Mouse (Mus musculus): ENCODE measurements around the gene Bid. TPM values are rescaled to one million over a fixed set of nuclear protein-coding genes. Genes with fewer than 3 reads are reported as not detected.
"Not testable (repeated sequence)": the region's sequence is repeated elsewhere in the genome, so short reads cannot be mapped to it uniquely, and the experiment has no call there.

Gene Bid
- polyA plus RNA-seq, 1 experiment from 2014 or later, result 48.2 TPM

GRCm38 (mm10) chr6:120929421-120929820 is 12.8 kb upstream of the Bid start:
- DNase-seq (ENCODE audit: low spot score), result no peak
- no peaks in the 10 kb centered on the region for H3K9me3 ChIP-seq (ENCODE audit: control insufficient read depth, low read length)
- no peak overlapping the region for H3K4me3 ChIP-seq (ENCODE audit: low read depth, low read length)
- no peak overlapping the region for H3K9ac ChIP-seq (ENCODE audit: low read depth, low read length)
- peaks cover 10% of the 10 kb centered on the region for H3K36me3 ChIP-seq (ENCODE audit: control insufficient read depth, insufficient read depth, low read length)
- H3K27me3 ChIP-seq (replicated peaks; ENCODE audit: control insufficient read depth, insufficient read depth, low read length), result no peaks in the 10 kb centered on the region
- 76% methylated on average over 1 of the region's 1 CpGs for WGBS
- H3K4me2 ChIP-seq, result no peak overlapping the region
- no peak for ATAC-seq (replicated peaks; ENCODE audit: low FRiP score)
- no peak overlapping the region for H3K27ac ChIP-seq (ENCODE audit: low read depth, low read length)
- H3K4me1 ChIP-seq (replicated peaks; ENCODE audit: control insufficient read depth, insufficient read depth, low read length), result peaks cover 12% of the 10 kb centered on the region

- H3K27ac ChIP-seq (ENCODE audit: low read depth, low read length), result no peak overlapping the region
- WGBS, result 88% methylated on average over 3 of the region's 3 CpGs
- DNase-seq (ENCODE audit: low spot score) (no peak), ATAC-seq (replicated peaks; ENCODE audit: low FRiP score) (no peak)
- peaks cover 9% of the 10 kb centered on the region for H3K4me1 ChIP-seq (replicated peaks; ENCODE audit: control insufficient read depth, insufficient read depth, low read length)
- no peaks in the 10 kb centered on the region for H3K9me3 ChIP-seq (ENCODE audit: control insufficient read depth, low read length)
- no peak overlapping the region for H3K4me2 ChIP-seq
- no peak overlapping the region for H3K4me3 ChIP-seq (ENCODE audit: low read depth, low read length)
- H3K36me3 ChIP-seq (ENCODE audit: control insufficient read depth, insufficient read depth, low read length), result peaks cover 3% of the 10 kb centered on the region
- no peak overlapping the region for H3K9ac ChIP-seq (ENCODE audit: low read depth, low read length)
- no peaks in the 10 kb centered on the region for H3K27me3 ChIP-seq (replicated peaks; ENCODE audit: control insufficient read depth, insufficient read depth, low read length)
Measured at GRCm38 (mm10) chr6:120927765-120928164, 11.1 kb upstream of the Bid start.

GRCm38 (mm10) chr6:120926880-120927279 is 10.2 kb upstream of the Bid start:
- no peaks in the 10 kb centered on the region for H3K27me3 ChIP-seq (replicated peaks; ENCODE audit: control insufficient read depth, insufficient read depth, low read length)
- no peak for DNase-seq (ENCODE audit: low spot score)
- H3K4me2 ChIP-seq, result no peak overlapping the region
- H3K4me3 ChIP-seq (ENCODE audit: low read depth, low read length), result no peak overlapping the region
- no peaks in the 10 kb centered on the region for H3K9me3 ChIP-seq (ENCODE audit: control insufficient read depth, low read length)
- H3K36me3 ChIP-seq (ENCODE audit: control insufficient read depth, insufficient read depth, low read length), result no peaks in the 10 kb centered on the region; the same call in 1 of the 2 replicates
- H3K9ac ChIP-seq (ENCODE audit: low read depth, low read length), result no peak overlapping the region
- ATAC-seq (replicated peaks; ENCODE audit: low FRiP score), result no peak
- H3K27ac ChIP-seq (ENCODE audit: low read depth, low read length), result no peak overlapping the region
- H3K4me1 ChIP-seq (replicated peaks; ENCODE audit: control insufficient read depth, insufficient read depth, low read length), result peaks cover 7% of the 10 kb centered on the region
- WGBS, result 61% methylated on average over 2 of the region's 2 CpGs

- H3K9ac ChIP-seq (ENCODE audit: low read depth, low read length); H3K4me1 ChIP-seq (replicated peaks; ENCODE audit: control insufficient read depth, insufficient read depth, low read length); H3K4me2 ChIP-seq; H3K4me3 ChIP-seq (ENCODE audit: low read depth, low read length); H3K36me3 ChIP-seq (ENCODE audit: control insufficient read depth, insufficient read depth, low read length); H3K27ac ChIP-seq (ENCODE audit: low read depth, low read length); H3K9me3 ChIP-seq (ENCODE audit: control insufficient read depth, low read length); DNase-seq (ENCODE audit: low spot score); H3K27me3 ChIP-seq (replicated peaks; ENCODE audit: control insufficient read depth, insufficient read depth, low read length): not testable (repeated sequence)
- 74% methylated on average over 2 of the region's 2 CpGs for WGBS
- peak; percentile 72 for ATAC-seq (replicated peaks; ENCODE audit: low FRiP score)
Measured at GRCm38 (mm10) chr6:120924791-120925321, 8.2 kb upstream of the Bid start.

- no peak for ATAC-seq (replicated peaks; ENCODE audit: low FRiP score)
- 59% methylated on average over 3 of the region's 3 CpGs for WGBS
- DNase-seq (ENCODE audit: low spot score), result no peak
- Histone ChIP-seq H3K9me3 (ENCODE audit: control insufficient read depth, low read length) (no peaks in the 10 kb centered on the region), H3K27me3 (replicated peaks; ENCODE audit: control insufficient read depth, insufficient read depth, low read length) (no peaks in the 10 kb centered on the region), H3K9ac (ENCODE audit: low read depth, low read length) (no peak overlapping the region), H3K27ac (ENCODE audit: low read depth, low read length) (no peak overlapping the region), H3K4me3 (ENCODE audit: low read depth, low read length) (no peak overlapping the region), H3K4me1 (replicated peaks; ENCODE audit: control insufficient read depth, insufficient read depth, low read length) (peaks cover 31% of the 10 kb centered on the region), H3K4me2 (no peak overlapping the region), H3K36me3 (ENCODE audit: control insufficient read depth, insufficient read depth, low read length) (no peaks in the 10 kb centered on the region)
Measured at GRCm38 (mm10) chr6:120917975-120918374, 1.3 kb upstream of the Bid start.

- not testable (repeated sequence) for H3K36me3 ChIP-seq (ENCODE audit: control insufficient read depth, insufficient read depth, low read length); H3K27me3 ChIP-seq (replicated peaks; ENCODE audit: control insufficient read depth, insufficient read depth, low read length); H3K9me3 ChIP-seq (ENCODE audit: control insufficient read depth, low read length); DNase-seq (ENCODE audit: low spot score)
- H3K27ac ChIP-seq (ENCODE audit: low read depth, low read length), result peak overlapping the region; percentile 21; the same call in 1 of the 2 replicates
- H3K9ac ChIP-seq (ENCODE audit: low read depth, low read length), result peak overlapping the region; percentile 74
- WGBS, result 25% methylated on average over 10 of the region's 14 CpGs
- ATAC-seq (replicated peaks; ENCODE audit: low FRiP score), result peak; percentile 2
- peak overlapping the region; percentile 98 for H3K4me2 ChIP-seq
- H3K4me3 ChIP-seq (ENCODE audit: low read depth, low read length), result peak overlapping the region; percentile 84
- H3K4me1 ChIP-seq (replicated peaks; ENCODE audit: control insufficient read depth, insufficient read depth, low read length), result peaks cover 36% of the 10 kb centered on the region
Measured at GRCm38 (mm10) chr6:120916972-120917881, 574 bp upstream of the Bid start.

GRCm38 (mm10) chr6:120915649-120915975 is 1.0 kb downstream of the Bid start:
- ATAC-seq (replicated peaks; ENCODE audit: low FRiP score), result peak; percentile 16
- peak overlapping the region; percentile 98 for H3K4me2 ChIP-seq
- 10% methylated on average over 2 of the region's 2 CpGs for WGBS

GRCm38 (mm10) chr6:120914911-120915648 is 1.6 kb downstream of the Bid start:
- peak; percentile 61 for DNase-seq (ENCODE audit: low spot score)
- H3K9ac ChIP-seq (ENCODE audit: low read depth, low read length), result peak overlapping the region; percentile 74
- WGBS, result 19% methylated on average over 9 of the region's 9 CpGs
- peak overlapping the region; percentile 81 for H3K27ac ChIP-seq (ENCODE audit: low read depth, low read length)
- no peaks in the 10 kb centered on the region for H3K9me3 ChIP-seq (ENCODE audit: control insufficient read depth, low read length)
- ATAC-seq (replicated peaks; ENCODE audit: low FRiP score), result peak; percentile 66
- peak overlapping the region; percentile 84 for H3K4me3 ChIP-seq (ENCODE audit: low read depth, low read length)
- H3K4me2 ChIP-seq, result peak overlapping the region; percentile 98
- H3K4me1 ChIP-seq (replicated peaks; ENCODE audit: control insufficient read depth, insufficient read depth, low read length), result peaks cover 47% of the 10 kb centered on the region
- H3K36me3 ChIP-seq (ENCODE audit: control insufficient read depth, insufficient read depth, low read length), result no peaks in the 10 kb centered on the region
- no peaks in the 10 kb centered on the region for H3K27me3 ChIP-seq (replicated peaks; ENCODE audit: control insufficient read depth, insufficient read depth, low read length)

More at GRCm38 (mm10) chr6:120915649-120915975, 1.0 kb downstream of the Bid start:
- Histone ChIP-seq H3K4me3 (ENCODE audit: low read depth, low read length) (peak overlapping the region; percentile 84), H3K9ac (ENCODE audit: low read depth, low read length) (peak overlapping the region; percentile 74), H3K4me1 (replicated peaks; ENCODE audit: control insufficient read depth, insufficient read depth, low read length) (peaks cover 47% of the 10 kb centered on the region), H3K36me3 (ENCODE audit: control insufficient read depth, insufficient read depth, low read length) (no peaks in the 10 kb centered on the region), H3K9me3 (ENCODE audit: control insufficient read depth, low read length) (no peaks in the 10 kb centered on the region), H3K27ac (ENCODE audit: low read depth, low read length) (peak overlapping the region; percentile 81; the same call in 1 of the 2 replicates), H3K27me3 (replicated peaks; ENCODE audit: control insufficient read depth, insufficient read depth, low read length) (no peaks in the 10 kb centered on the region)
- DNase-seq (ENCODE audit: low spot score), result no peak

Data from liver, embryonic 11.5 days (tissue).